Mouse (Mus musculus) c-Kit-negative CD71-positive TER-119-positive erythroid progenitor cells, embryonic 14.5 days (primary cell): ENCODE results near the gene 2310007B03Rik.
"Not testable (repeated sequence)": the region's sequence is repeated elsewhere in the genome, so short reads cannot be mapped to it uniquely, and the experiment has no call there.

Source experiments
- DNase-seq: peaks from one replicate; pipeline ENCODE4 v3.0.0-alpha.2; 2013; ENCODE audit warnings: low read depth, low spot score

2310007B03Rik gene

GRCm38 (mm10) chr1:93160501-93161133 is at the start of gene 2310007B03Rik:
TSS of gene 2310007B03Rik (minus strand) at chr1:93160948.
- no peak for DNase-seq

DNA sequence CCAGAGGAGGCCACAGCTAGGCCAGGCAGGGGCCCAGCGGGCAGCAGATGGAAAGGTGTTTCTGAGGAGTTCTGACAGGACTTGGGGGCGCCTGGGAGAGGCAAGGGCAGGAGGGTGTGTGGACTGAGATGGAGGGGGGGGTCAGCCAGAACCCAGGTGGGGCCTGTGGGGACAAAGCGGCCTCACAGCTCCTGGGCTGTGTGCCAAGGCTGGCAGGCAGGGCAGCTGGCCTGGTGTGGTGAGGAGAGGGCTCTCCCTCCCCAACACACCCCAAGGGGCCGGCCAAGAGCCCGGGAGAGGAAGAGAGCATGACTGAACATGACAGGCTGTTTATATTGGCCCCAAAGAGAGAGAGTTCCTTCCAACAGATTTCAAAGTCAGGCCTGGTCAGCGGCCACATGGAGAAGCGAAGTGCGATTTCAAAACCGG is 49.5 kb upstream of the 2310007B03Rik start:
- DNase-seq = no peak

- DNase-seq = no peak
These were observed 46.9 kb upstream of the 2310007B03Rik start for GRCm38 (mm10) chr1:93207536-93208064.

DNA sequence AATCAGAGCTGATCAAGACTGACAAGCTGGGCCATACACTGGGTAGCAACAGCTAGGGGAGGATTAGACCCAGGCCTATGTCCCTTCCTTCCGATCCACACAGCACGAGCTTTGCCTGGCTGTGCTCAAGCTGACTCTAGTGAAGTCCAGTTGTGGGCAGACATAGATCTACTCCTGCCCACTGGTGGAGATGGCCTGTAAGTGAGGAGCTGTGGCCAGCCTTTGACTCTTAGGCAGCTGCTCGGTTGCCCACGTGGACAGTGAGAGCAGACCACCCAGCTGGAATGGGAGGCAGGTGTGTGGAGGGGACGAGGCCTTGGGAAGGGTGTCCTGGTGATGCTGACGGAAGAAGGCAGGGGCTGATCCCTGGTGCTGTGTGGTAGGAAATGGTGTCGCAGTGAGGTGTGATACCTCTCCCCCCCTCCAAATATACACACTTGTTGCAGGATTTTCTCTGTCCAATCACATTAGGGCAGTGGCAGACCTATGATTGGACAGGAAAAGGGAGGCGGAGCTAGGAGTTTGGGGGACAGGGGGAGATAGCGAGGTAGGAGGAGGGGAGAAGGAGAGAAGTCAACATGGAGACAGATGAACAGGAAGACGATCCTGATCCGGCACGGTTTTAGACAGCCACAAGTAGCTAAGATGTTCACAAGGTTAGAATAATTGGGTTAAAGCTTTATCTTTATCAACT is 45.7 kb upstream of the 2310007B03Rik start:
- DNase-seq = no peak

DNA sequence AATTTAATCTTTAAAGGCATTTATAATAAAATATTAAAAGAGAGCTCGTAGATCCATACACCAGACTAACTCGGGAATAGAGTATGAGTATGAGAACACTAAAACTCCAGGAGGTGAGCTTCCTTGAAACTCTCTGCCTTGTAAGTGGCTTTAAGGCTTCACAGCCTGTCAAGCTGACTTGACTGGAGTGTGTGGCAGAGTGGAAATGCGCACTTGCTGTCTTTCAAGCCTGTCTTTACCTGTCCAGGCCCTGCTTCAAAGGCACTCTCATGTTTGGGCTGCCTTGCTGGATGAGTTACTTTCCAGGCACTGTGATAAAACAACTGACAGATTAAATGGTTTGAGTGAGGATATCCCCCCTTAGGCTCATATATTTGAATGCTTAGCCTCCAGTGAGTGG is 37.2 kb upstream of the 2310007B03Rik start:
- DNase-seq = no peak

- DNase-seq = not testable (repeated sequence)
These were observed 36.7 kb upstream of the 2310007B03Rik start for GRCm38 (mm10) chr1:93197454-93197853.

DNA sequence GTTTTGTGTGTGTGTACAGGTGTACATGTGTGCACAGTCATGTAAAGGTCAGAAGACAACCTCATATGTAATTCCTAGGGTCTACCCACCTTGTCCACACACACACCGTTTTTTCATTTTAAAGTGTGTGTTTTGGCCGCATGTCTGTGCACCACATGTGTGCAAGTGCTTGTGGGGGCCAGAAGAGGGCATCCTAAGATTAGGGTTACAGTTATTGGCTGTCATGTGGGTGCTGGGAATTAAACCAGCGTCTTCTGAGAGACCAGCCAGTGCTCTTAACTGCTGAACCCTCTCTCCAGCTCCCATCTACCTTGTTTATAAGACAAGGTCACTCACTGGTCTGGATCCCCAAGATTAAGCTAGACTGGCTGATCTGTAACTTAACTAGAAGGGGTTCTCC is 34.2 kb upstream of the 2310007B03Rik start:
- DNase-seq = no peak

DNA sequence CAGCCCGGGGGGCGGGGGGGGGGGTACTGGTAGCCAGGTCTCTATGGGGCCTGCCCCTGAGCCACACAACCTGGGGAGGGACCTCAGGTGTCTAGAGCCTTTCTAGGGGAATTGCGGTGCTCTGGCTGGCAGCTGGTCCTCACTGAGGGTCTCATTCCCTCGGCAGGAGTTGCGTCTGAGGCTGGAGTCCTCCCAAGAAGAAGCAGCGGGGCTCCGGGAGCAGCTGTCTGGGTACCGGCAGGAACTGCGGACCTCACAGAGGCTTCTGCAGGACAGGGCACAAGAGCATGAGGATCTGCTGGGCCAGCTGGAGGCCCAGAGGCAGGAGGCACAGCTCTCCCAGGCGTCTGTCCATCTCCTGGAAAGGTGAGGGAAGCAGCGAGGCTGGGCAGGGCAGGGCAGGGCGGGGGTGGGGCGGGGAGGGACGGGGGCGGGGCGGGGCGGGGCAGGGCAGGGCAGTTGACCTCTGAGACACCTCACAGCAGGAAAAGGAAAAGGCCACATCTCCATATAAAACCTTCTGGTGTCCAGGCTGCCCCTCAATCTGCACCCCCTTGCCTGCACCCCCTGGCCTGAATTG is 30.1 kb upstream of the 2310007B03Rik start:
- no peak for DNase-seq

DNA sequence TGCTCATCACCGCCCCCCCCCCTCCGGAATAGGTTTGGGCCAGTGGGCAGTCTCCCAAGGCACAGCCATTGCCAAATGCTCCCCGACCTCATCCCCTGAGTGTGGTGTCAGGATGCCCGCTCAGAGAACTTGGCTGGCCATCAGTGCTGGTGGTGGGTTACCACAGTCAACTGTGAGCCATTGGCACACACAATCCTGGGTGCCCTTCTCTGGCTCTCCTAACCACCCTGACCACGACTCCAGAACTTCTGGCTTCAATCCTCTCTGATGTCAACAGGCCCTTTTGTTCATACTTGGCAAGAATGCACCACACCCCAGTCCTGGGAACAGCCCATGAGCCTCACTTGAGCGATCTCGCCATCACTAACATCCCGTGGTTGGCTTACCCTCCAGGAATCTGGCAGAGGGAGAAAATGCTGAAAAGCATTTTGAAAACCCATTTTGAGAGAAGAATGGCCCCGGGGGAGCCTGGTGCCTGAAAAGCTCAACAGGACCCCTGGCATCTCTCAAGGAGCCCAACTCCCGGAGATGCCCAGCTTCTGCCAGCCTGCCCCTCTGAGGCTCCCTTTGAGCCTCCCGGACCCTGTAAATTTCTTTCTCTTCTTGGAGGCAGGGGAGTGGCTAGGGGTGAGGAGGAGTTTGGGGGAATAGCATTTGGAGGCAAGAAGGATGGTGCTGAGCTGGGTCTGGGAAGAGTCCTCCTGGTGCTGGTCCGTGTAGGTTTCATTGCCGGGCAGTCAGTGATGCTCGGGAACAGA is 23.5 kb upstream of the 2310007B03Rik start:
- DNase-seq = no peak

DNA sequence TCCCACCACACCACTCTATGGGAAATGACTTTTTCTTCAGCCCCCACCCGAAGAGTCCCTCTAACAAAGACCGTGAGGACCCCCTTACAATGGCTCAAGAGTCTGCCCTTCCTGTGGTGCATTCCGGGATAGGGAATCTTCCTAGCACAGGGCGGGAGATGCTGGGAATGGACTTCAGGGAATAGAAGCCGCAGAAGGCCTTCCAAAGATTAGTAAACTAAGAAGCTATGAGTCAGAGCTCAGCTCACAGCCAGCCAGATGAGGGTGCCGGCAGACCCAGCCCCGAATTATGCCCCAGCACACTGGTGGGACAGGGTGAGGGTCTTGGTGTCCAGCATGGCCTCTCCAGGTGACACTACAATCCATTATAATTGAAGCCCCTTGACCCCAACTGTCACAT is 21.5 kb upstream of the 2310007B03Rik start:
- no peak for DNase-seq

- DNase-seq = no peak
These were observed 16.0 kb upstream of the 2310007B03Rik start for GRCm38 (mm10) chr1:93176525-93177332.

GRCm38 (mm10) chr1:93175849-93176248 is 15.1 kb upstream of the 2310007B03Rik start:
- DNase-seq = no peak

DNA sequence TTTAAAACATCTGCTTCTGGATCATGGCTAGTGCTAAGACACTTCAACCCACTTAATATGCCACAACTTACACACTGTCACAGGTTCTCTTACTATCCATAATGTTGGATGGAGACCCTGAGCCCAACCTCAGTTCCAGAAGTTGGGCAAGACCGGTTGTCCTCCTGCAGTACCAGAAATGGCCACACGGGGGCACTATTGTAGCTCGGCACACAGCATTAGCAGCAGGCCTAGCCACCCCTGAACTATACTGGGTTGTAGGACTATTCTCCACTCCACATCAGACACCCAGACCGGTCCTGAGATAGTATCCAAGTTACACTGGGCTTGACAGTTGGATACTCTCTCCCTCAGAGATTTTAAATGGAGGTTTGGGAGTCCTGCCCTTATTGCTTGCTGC is 13.7 kb upstream of the 2310007B03Rik start:
- peak; percentile 49 for DNase-seq

- DNase-seq = no peak
These were observed 12.9 kb upstream of the 2310007B03Rik start for GRCm38 (mm10) chr1:93173665-93174064.

DNA sequence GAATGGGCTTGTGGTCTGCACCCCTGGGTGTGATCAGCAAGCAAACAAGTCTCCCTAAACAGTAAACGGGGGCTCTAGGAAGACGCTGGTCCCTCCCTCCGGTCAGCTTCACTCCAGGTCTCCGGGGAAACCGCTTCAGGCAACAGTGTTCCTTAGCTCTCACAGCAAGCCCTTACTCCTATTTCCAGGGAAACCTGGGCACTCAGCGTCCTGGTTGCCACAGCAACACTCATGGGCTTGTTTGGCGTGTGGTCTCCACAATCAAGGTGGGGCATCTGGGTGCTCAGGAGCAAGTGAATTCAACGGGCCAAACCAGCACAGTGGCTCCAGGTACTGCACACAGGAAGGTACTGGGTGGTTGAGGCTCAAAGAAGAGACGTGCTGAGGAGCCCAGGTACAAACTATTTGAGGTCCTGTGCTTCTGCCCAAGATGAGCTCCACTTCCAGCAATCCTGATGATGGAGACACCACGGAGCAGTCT is 7.6 kb upstream of the 2310007B03Rik start, which contains the start of gene Crocc2:
TSS of gene Crocc2 (plus strand) at position 431 of the 481 bp plus-strand sequence.
- DNase-seq = no peak

- no peak for DNase-seq
These were observed 5.8 kb upstream of the 2310007B03Rik start for GRCm38 (mm10) chr1:93166346-93167079.

DNA sequence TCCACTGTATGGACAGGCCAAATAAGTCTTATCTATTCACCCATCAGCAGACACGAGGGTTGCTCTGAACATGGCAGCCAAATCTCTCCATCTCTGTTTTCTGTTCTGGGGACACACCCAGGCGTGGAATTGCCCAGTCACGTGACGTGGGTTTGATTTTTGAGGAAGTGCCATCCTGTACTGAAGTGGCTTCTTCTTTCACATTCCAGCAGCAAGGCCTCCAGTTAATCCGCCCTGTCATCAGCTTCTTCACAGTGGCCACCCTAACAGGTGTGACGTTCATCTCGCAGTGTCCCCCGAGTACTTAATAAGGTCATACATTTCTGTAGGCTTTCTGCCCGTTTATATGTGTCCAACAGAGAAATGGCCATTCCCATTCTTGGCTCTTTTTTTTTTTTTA is 4.7 kb upstream of the 2310007B03Rik start:
- no peak for DNase-seq

GRCm38 (mm10) chr1:93162588-93162987 is 1.8 kb upstream of the 2310007B03Rik start:
- DNase-seq = no peak

DNA sequence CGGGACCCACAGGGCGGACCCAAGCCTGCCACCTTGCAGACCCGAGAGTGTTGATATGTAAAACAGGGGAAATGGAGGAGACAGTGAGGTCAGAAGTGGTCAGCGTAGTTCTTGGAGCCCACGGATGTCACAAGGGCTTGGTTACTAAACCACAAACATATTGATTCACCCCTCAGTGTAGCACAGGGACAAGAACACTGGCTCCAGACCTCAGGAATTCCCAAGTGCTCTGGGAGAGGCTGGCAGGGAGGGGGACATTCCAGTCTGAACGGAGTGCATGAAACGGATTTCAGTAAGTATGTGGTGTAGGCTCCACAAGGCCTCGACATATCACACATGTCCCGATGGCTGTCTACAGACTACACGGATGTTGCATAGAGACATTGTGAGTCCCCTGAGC is 1.2 kb upstream of the 2310007B03Rik start:
- DNase-seq = no peak

GRCm38 (mm10) chr1:93161350-93161749 is 602 bp upstream of the 2310007B03Rik start:
- DNase-seq = no peak
